Mouse (Mus musculus): ENCODE results near the gene Galntl6.

DNA sequence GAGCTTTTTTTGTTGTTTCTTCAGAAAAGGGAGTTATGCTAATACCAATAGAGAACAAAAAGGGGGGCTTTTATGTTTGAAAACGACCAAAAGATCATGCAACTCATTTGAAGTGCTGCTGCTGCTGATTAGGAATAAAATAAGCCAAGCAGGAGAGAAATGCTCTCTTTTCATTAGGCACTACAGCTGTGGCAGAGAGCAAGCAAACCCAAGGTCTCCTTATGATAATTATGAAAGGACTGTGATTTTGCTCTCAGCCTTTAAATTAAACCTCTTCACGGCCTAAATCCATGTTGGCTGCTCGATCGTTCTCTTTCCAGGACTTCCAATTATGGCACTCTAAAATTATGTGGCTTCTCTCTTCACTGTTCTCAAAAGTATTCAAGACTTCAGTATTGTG, 825.7 kb downstream of the Galntl6 start:
- TF ChIP-seq CTCF (IDR thresholded peaks at IDR 0.05; ENCODE audit: extremely low read depth, insufficient read length, insufficient replicate concordance, low read depth, low read length) (no peak), POLR2A (IDR thresholded peaks at IDR 0.05; ENCODE audit: low read depth, low read length) (no peak)
